Mouse (Mus musculus): ENCODE data around the gene Erp27. TPM values are rescaled to one million over a fixed set of nuclear protein-coding genes. Genes with fewer than 3 reads are reported as not detected.
"Not testable (repeated sequence)": the region's sequence is repeated elsewhere in the genome, so short reads cannot be mapped to it uniquely, and the experiment has no call there.

The Erp27 gene
- polyA plus RNA-seq (2012; ENCODE audit: insufficient read depth, insufficient read length, missing spikeins) = not detected in 2 replicates

GRCm38 (mm10) chr6:136922080-136922479, at the start of gene Erp27:
Gene Erp27 (minus strand): TSS chr6:136922180.
- no peak within 1 kb of the TSS for H3K27ac ChIP-seq (replicated peaks; ENCODE audit: low read depth, low read length)
- no peaks in the 10 kb centered on the region for H3K4me1 ChIP-seq (ENCODE audit: control insufficient read depth, insufficient read depth, insufficient read length, low read length)
- no peak within 1 kb of the TSS for H3K4me3 ChIP-seq (ENCODE audit: insufficient read depth, low read depth, low read length)

DNA sequence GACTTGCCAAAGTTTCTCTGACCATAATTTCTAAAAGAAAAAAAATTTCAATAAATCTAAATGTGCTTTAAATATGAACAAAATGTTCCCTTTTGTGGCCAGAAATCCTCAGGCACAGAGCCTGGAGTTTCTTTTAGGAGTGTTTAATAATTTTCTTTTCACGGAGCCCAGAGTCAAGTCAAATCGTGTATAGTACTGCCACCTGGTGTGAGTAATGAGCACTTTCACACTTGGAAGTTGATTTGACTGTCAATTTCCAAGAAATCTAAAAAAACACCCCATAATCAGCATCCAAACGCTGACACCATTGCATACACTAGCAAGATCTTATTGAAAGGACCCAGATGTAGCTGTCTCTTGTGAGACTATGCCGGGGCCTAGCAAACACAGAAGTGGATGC, 46.9 kb upstream of the Erp27 start:
- H3K4me3 ChIP-seq (ENCODE audit: insufficient read depth, low read depth, low read length); H3K4me1 ChIP-seq (ENCODE audit: control insufficient read depth, insufficient read depth, insufficient read length, low read length); H3K27ac ChIP-seq (replicated peaks; ENCODE audit: low read depth, low read length): not testable (repeated sequence)

DNA sequence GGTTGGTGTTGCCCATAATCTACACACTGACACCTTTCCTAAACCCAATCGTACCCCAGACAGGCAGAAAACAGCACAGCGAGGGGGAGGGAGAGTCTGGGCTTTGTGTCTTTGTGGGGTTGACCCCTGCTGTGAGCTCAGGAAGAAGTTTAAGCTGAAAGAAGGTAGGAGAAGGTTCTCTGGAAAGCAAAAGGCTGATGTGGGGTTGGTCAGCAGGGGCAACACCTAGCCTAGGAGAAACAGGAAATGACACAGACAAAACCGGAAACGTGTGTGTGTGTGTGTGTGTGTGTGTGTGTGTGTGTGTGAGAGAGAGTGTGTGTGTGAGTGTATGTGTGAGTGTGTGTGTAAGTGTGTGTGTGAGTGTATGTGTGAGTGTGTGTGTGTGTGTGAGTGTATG, 45.5 kb upstream of the Erp27 start:
- no peak overlapping the region for H3K27ac ChIP-seq (replicated peaks; ENCODE audit: low read depth, low read length)
- H3K4me3 ChIP-seq (ENCODE audit: insufficient read depth, low read depth, low read length) = no peak overlapping the region
- no peaks in the 10 kb centered on the region for H3K4me1 ChIP-seq (ENCODE audit: control insufficient read depth, insufficient read depth, insufficient read length, low read length)

DNA sequence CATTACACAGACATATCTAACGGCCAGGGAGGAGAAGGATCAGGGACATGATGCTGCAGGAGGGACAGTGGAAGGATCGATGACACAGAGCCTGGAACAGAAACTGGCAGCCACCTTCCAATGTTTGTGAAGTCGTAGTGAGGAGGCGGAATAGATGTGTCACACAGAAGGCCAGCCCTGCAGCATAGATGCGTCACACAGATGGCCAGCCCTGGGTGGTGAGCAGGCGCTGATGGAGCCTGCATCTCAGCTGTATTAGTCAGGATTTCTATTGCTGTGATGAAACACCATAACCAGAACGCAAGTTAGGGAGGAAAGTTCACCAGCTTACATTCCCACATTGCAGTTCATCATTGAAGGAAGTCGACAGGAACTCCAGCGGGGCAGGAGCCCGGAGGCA, 43.9 kb upstream of the Erp27 start:
- Histone ChIP-seq H3K4me1 (ENCODE audit: control insufficient read depth, insufficient read depth, insufficient read length, low read length) (no peaks in the 10 kb centered on the region), H3K4me3 (ENCODE audit: insufficient read depth, low read depth, low read length) (no peak overlapping the region), H3K27ac (replicated peaks; ENCODE audit: low read depth, low read length) (no peak overlapping the region)

DNA sequence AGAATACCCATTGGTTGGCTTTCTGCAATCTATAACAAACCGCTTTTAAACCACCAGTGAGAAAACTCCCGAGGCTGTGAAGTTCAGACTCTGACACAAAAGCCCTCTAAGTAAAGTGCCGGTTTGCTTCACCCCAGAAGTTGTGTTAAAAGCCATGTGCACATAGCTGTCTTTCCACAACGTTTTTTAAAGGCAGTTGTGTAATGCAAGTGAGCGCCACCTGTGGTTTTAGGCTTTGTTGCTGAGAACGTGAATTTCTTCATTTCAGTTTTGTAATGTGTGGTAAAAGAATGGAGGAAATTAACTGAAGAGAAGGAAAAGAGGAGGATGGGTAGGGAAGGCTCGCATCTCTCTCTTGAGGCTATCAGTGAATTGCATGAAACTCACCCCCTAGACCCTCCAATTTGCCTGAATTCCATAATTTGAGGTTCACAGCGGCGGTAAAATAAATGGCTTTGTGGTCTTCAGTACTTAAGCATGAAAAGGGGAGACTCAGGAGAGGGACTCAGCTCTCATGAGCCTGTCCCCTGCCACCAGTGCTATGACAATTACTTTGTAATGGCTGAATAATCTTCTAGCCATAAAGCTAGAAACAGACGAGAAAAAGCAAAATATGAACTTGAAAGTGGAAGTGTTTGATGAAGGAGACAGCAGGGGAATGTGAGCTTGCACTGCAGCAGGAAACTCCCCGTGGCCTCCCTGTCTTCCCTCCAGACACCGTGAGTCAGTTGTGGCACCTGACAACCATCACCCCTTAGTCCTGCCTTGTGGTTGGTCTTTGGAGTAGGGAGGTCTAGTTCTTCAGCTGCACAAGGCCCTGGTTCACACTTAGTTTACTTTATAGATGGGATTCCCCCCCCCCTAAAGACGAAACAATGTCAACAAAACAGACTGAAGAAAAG, 42.9 kb upstream of the Erp27 start:
- Histone ChIP-seq H3K4me3 (ENCODE audit: insufficient read depth, low read depth, low read length) (no peak overlapping the region), H3K4me1 (ENCODE audit: control insufficient read depth, insufficient read depth, insufficient read length, low read length) (no peaks in the 10 kb centered on the region)

DNA sequence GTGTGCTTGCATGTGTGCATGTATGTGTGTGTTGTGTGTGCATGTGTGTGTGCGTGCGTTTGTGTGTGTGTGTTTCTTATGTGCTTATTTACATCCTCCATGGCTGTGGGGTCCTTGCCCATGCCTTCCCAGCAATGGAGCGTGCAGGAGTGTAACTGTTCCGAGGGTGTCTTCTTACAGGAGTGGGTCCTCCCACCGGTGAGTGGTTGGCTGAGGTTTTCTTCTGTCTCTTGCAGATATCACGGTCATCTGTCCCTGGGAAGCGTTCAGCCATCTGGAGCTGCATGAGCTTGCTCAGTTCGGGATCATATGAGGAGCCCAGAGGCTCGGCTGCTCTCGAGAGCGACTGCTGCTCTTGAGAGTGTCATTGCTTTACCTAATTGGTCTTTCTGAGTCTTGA, 41.0 kb upstream of the Erp27 start:
- Histone ChIP-seq H3K4me3 (ENCODE audit: insufficient read depth, low read depth, low read length) (no peak overlapping the region), H3K27ac (replicated peaks; ENCODE audit: low read depth, low read length) (no peak overlapping the region), H3K4me1 (ENCODE audit: control insufficient read depth, insufficient read depth, insufficient read length, low read length) (no peaks in the 10 kb centered on the region)

More for the DNA sequence above, 42.9 kb upstream of the Erp27 start:
- H3K27ac ChIP-seq (replicated peaks; ENCODE audit: low read depth, low read length) = no peak overlapping the region

GRCm38 (mm10) chr6:136959131-136959530, 37.2 kb upstream of the Erp27 start:
- no peaks in the 10 kb centered on the region for H3K4me1 ChIP-seq (ENCODE audit: control insufficient read depth, insufficient read depth, insufficient read length, low read length)
- H3K4me3 ChIP-seq (ENCODE audit: insufficient read depth, low read depth, low read length) = no peak overlapping the region
- no peak overlapping the region for H3K27ac ChIP-seq (replicated peaks; ENCODE audit: low read depth, low read length)

GRCm38 (mm10) chr6:136957062-136957461, 35.1 kb upstream of the Erp27 start:
- H3K27ac ChIP-seq (replicated peaks; ENCODE audit: low read depth, low read length) = no peak overlapping the region
- H3K4me1 ChIP-seq (ENCODE audit: control insufficient read depth, insufficient read depth, insufficient read length, low read length) = no peaks in the 10 kb centered on the region
- H3K4me3 ChIP-seq (ENCODE audit: insufficient read depth, low read depth, low read length) = no peak overlapping the region

- H3K27ac ChIP-seq (replicated peaks; ENCODE audit: low read depth, low read length) = no peak overlapping the region
- no peak overlapping the region for H3K4me3 ChIP-seq (ENCODE audit: insufficient read depth, low read depth, low read length)
- no peaks in the 10 kb centered on the region for H3K4me1 ChIP-seq (ENCODE audit: control insufficient read depth, insufficient read depth, insufficient read length, low read length)
Measured at GRCm38 (mm10) chr6:136955240-136955639, 33.3 kb upstream of the Erp27 start.

GRCm38 (mm10) chr6:136954715-136955114, 32.7 kb upstream of the Erp27 start:
- Histone ChIP-seq H3K27ac (replicated peaks; ENCODE audit: low read depth, low read length) (no peak overlapping the region), H3K4me3 (ENCODE audit: insufficient read depth, low read depth, low read length) (no peak overlapping the region), H3K4me1 (ENCODE audit: control insufficient read depth, insufficient read depth, insufficient read length, low read length) (no peaks in the 10 kb centered on the region)

GRCm38 (mm10) chr6:136954192-136954591, 32.2 kb upstream of the Erp27 start:
- Histone ChIP-seq H3K4me1 (ENCODE audit: control insufficient read depth, insufficient read depth, insufficient read length, low read length) (no peaks in the 10 kb centered on the region), H3K4me3 (ENCODE audit: insufficient read depth, low read depth, low read length) (no peak overlapping the region), H3K27ac (replicated peaks; ENCODE audit: low read depth, low read length) (no peak overlapping the region)

- Histone ChIP-seq H3K4me1 (ENCODE audit: control insufficient read depth, insufficient read depth, insufficient read length, low read length) (no peaks in the 10 kb centered on the region), H3K27ac (replicated peaks; ENCODE audit: low read depth, low read length) (no peak overlapping the region), H3K4me3 (ENCODE audit: insufficient read depth, low read depth, low read length) (no peak overlapping the region)
Measured at GRCm38 (mm10) chr6:136952930-136953329, 30.9 kb upstream of the Erp27 start.

- no peak overlapping the region for H3K27ac ChIP-seq (replicated peaks; ENCODE audit: low read depth, low read length)
- no peaks in the 10 kb centered on the region for H3K4me1 ChIP-seq (ENCODE audit: control insufficient read depth, insufficient read depth, insufficient read length, low read length)
- no peak overlapping the region for H3K4me3 ChIP-seq (ENCODE audit: insufficient read depth, low read depth, low read length)
Measured at GRCm38 (mm10) chr6:136950171-136950570, 28.2 kb upstream of the Erp27 start.

GRCm38 (mm10) chr6:136947716-136948115, 25.7 kb upstream of the Erp27 start:
- Histone ChIP-seq H3K4me3 (ENCODE audit: insufficient read depth, low read depth, low read length) (no peak overlapping the region), H3K27ac (replicated peaks; ENCODE audit: low read depth, low read length) (no peak overlapping the region), H3K4me1 (ENCODE audit: control insufficient read depth, insufficient read depth, insufficient read length, low read length) (no peaks in the 10 kb centered on the region)

DNA sequence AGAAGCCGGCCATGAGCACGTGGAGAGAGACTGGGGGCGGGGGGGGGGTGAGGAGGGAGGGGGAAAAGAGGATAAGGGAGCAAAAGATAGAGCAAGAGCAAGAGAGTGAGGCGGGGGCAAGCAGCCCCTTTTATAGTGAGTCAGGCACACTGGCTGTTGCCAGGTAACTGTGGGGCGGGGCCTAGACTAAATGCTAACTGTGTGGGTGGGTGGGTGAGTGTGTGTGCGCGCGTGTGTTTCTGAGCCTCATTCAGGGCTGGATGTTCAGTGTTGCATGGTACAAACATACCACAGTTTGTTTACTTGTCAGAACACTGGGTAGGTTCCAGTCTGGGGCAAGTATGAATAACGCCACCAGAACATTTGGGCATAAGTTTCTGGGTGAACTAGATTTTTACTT, 25.0 kb upstream of the Erp27 start:
- H3K4me3 ChIP-seq (ENCODE audit: insufficient read depth, low read depth, low read length) = no peak overlapping the region
- no peak overlapping the region for H3K27ac ChIP-seq (replicated peaks; ENCODE audit: low read depth, low read length)
- no peaks in the 10 kb centered on the region for H3K4me1 ChIP-seq (ENCODE audit: control insufficient read depth, insufficient read depth, insufficient read length, low read length)

DNA sequence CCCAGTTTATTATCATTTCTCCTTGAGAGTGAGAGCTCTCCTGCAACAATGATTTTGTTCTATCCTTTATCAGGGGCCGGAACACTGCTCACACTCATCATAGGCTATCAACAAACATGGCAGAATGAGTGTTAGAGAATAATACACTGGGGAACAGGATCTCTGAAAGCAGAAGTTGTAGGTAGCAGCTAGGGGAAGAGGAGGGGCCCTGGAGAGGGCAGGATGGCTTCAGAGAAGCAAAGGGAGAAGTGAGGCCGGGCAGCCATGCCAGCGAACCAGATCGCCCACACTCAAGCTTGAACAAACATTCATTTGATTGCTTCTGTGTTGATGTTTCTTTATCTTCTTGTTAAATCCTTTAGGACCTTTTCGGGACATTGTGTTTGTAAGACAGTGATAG, 24.3 kb upstream of the Erp27 start:
- Histone ChIP-seq H3K4me1 (ENCODE audit: control insufficient read depth, insufficient read depth, insufficient read length, low read length) (peaks cover 2% of the 10 kb centered on the region; the same call in 1 of the 2 replicates), H3K27ac (replicated peaks; ENCODE audit: low read depth, low read length) (no peak overlapping the region), H3K4me3 (ENCODE audit: insufficient read depth, low read depth, low read length) (no peak overlapping the region)
